Mouse (Mus musculus) Patski (cell line): Measurements from ENCODE around the gene Utp18. TPM values are rescaled to one million over a fixed set of nuclear protein-coding genes. Genes with fewer than 3 reads are reported as not detected.

Experiments
- ATAC-seq: fragments of 100-300 bp; one replicate; pipeline ENCODE4 v1.8.0; 2021
- CTCF ChIA-PET: fragments of 350-600 bp; sonication (Branson Sonifier 250); formaldehyde crosslinking; loops from one replicate; lab custom pipeline; 2022; ENCODE audit warnings: inconsistent platforms; lab: Charles Lee
- POLR2A ChIA-PET: fragments of 350-600 bp; sonication (Branson Sonifier 250); formaldehyde crosslinking; loops from one replicate; lab custom pipeline; 2022; ENCODE audit warnings: antibody characterized with exemption, inconsistent platforms; lab: Charles Lee
- DNase-seq: peaks from one replicate; pipeline ENCODE4 v3.0.0-alpha.2; 2011; ENCODE audit warnings: low read depth, low spot score
- H3K27me3 ChIP-seq: fragments of 371-371 bp; one replicate; pipeline ENCODE4 v1.5.1; 2021
- CTCF ChIP-seq: fragments of 100-300 bp; IDR thresholded peaks from one replicate; pipeline ENCODE4 v1.5.1; 2021
- in situ Hi-C: fragments of 300-500 bp; cut with MboI; formaldehyde crosslinking; loops from 3 replicates; pipeline ENCODE4 v1.11.1; 2018; ENCODE audit warnings: low pct_unique_long_range_greater_than_20kb, mixed read lengths
- polyA plus RNA-seq: library from polyadenylated mRNA; unstranded; gene quantifications from one replicate; pipeline ENCODE4 v1.2.3, GENCODE M21; 2021

Gene Utp18
- polyA plus RNA-seq, 1 experiment from 2014 or later = 32.8 TPM

GRCm38 (mm10) chr11:93884068-93884467 is 1.5 kb downstream of the Utp18 start:
- CTCF ChIA-PET = no interaction called here
- POLR2A ChIA-PET = no interaction called here
- no peak for TF ChIP-seq CTCF
- in situ Hi-C loops = no loop called here
- no peak for DNase-seq
- H3K27me3 ChIP-seq = no peaks in the 10 kb centered on the region
- ATAC-seq = no peak

- ATAC-seq (no peak), DNase-seq (no peak)
- H3K27me3 ChIP-seq = no peaks in the 10 kb centered on the region
- in situ Hi-C loops = no loop called here
- ChIA-PET CTCF (no interaction called here), POLR2A (no interaction called here)
- TF ChIP-seq CTCF = no peak
Observed at GRCm38 (mm10) chr11:93862638-93863037, 22.9 kb downstream of the Utp18 start.

GRCm38 (mm10) chr11:93862045-93862623 is 23.4 kb downstream of the Utp18 start:
- in situ Hi-C loops = no loop called here

GRCm38 (mm10) chr11:93861193-93861592 is 24.4 kb downstream of the Utp18 start:
- DNase-seq (no peak), ATAC-seq (no peak)
- ChIA-PET POLR2A (interaction anchor here (0.9 kb wide), 1 partner anchor 364 kb away, joined by 3 read pairs; no protein-coding TSS in a partner anchor), CTCF (interaction anchor here (1.7 kb wide), 1 partner anchor 10 kb away, joined by 7 read pairs; no protein-coding TSS in a partner anchor)
- H3K27me3 ChIP-seq = no peaks in the 10 kb centered on the region
- TF ChIP-seq CTCF = no peak
- in situ Hi-C loops = no loop called here

More at GRCm38 (mm10) chr11:93862045-93862623, 23.4 kb downstream of the Utp18 start:
- CTCF ChIA-PET = no interaction called here
- POLR2A ChIA-PET = no interaction called here
- DNase-seq (no peak), ATAC-seq (no peak)
- no peak for TF ChIP-seq CTCF
- H3K27me3 ChIP-seq = no peaks in the 10 kb centered on the region

GRCm38 (mm10) chr11:93860540-93861172 is 24.9 kb downstream of the Utp18 start:
- H3K27me3 ChIP-seq = no peaks in the 10 kb centered on the region
- no peak for TF ChIP-seq CTCF
- no peak for DNase-seq
- in situ Hi-C loops = no loop called here
- CTCF ChIA-PET = interaction anchor here (1.7 kb wide), 1 partner anchor 10 kb away, joined by 7 read pairs; no protein-coding TSS in a partner anchor
- POLR2A ChIA-PET = interaction anchor here (0.9 kb wide), 1 partner anchor 363 kb away, joined by 3 read pairs; no protein-coding TSS in a partner anchor
- no peak for ATAC-seq

GRCm38 (mm10) chr11:93856284-93856955 is 29.1 kb downstream of the Utp18 start:
- H3K27me3 ChIP-seq = peaks cover 4% of the 10 kb centered on the region
- peak; percentile 7 for DNase-seq
- TF ChIP-seq CTCF = peak; percentile 89
- ATAC-seq = peak; percentile 73
- ChIA-PET POLR2A (interaction anchor here (1.2 kb wide), 1 partner anchor 96 kb away, joined by 4 read pairs; no protein-coding TSS in a partner anchor), CTCF (interaction anchor here (0.7 to 2.0 kb wide), 5 partner anchors 9 to 358 kb away, joined by 3 to 11 read pairs (median 5); no protein-coding TSS in a partner anchor)
- in situ Hi-C loops = no loop called here

- in situ Hi-C loops = no loop called here
- TF ChIP-seq CTCF = no peak
- ChIA-PET POLR2A (no interaction called here), CTCF (no interaction called here)
- DNase-seq (no peak), ATAC-seq (no peak)
- H3K27me3 ChIP-seq = peaks cover 4% of the 10 kb centered on the region
Observed at GRCm38 (mm10) chr11:93852546-93852945, 33.0 kb downstream of the Utp18 start.

- no peak for TF ChIP-seq CTCF
- no peaks in the 10 kb centered on the region for H3K27me3 ChIP-seq
- DNase-seq (no peak), ATAC-seq (no peak)
- POLR2A ChIA-PET = no interaction called here
- in situ Hi-C loops = no loop called here
- CTCF ChIA-PET = no interaction called here
Observed at GRCm38 (mm10) chr11:93847342-93847741, 38.2 kb downstream of the Utp18 start.

- POLR2A ChIA-PET = no interaction called here
- no peak for ATAC-seq
Observed at GRCm38 (mm10) chr11:93835800-93836199, 49.8 kb downstream of the Utp18 start.

GRCm38 (mm10) chr11:93829971-93830370 is 55.6 kb downstream of the Utp18 start:
- CTCF ChIA-PET = interaction anchor here (1.1 kb wide), 1 partner anchor 9 kb away, joined by 3 read pairs; no protein-coding TSS in a partner anchor
- POLR2A ChIA-PET = no interaction called here
- DNase-seq = no peak

More at GRCm38 (mm10) chr11:93835800-93836199, 49.8 kb downstream of the Utp18 start:
- in situ Hi-C loops = no loop called here
- CTCF ChIA-PET = no interaction called here
- TF ChIP-seq CTCF = no peak
- peaks cover 12% of the 10 kb centered on the region for H3K27me3 ChIP-seq
- no peak for DNase-seq

GRCm38 (mm10) chr11:93829327-93829679 is 56.3 kb downstream of the Utp18 start:
- CTCF ChIA-PET = no interaction called here
- in situ Hi-C loops = no loop called here

More at GRCm38 (mm10) chr11:93829971-93830370, 55.6 kb downstream of the Utp18 start:
- no peak for TF ChIP-seq CTCF
- in situ Hi-C loops = no loop called here
- peaks cover 9% of the 10 kb centered on the region for H3K27me3 ChIP-seq
- ATAC-seq = no peak

More at GRCm38 (mm10) chr11:93829327-93829679, 56.3 kb downstream of the Utp18 start:
- TF ChIP-seq CTCF = no peak
- DNase-seq (no peak), ATAC-seq (no peak)
- POLR2A ChIA-PET = no interaction called here
- peaks cover 9% of the 10 kb centered on the region for H3K27me3 ChIP-seq
